Mouse (Mus musculus) heart, embryonic 15.5 days (tissue): ENCODE results near the gene Arhgef17. TPM values are rescaled to one million over a fixed set of nuclear protein-coding genes. Genes with fewer than 3 reads are reported as not detected.

ENCODE experiments used
- ATAC-seq: fragments of 200-750 bp; cut with Nextera tagmentation; replicated peaks from 2 replicates; pipeline ENCODE4 v1.8.0; 2017; ENCODE audit warnings: low read depth, moderate TSS enrichment; ENCODE audit not compliant: insufficient number of reproducible peaks, insufficient read depth, low FRiP score
- H3K27ac ChIP-seq: fragments of 300-500 bp; sonication (generic); 2 replicates; pipeline ENCODE4 v1.5.1; 2015; ENCODE audit warnings: mild to moderate bottlenecking, inconsistent platforms
- H3K27me3 ChIP-seq: fragments of 300-500 bp; sonication (generic); 2 replicates; pipeline ENCODE4 v1.6.1; 2015; ENCODE audit warnings: inconsistent platforms
- H3K36me3 ChIP-seq: fragments of 300-500 bp; sonication (generic); 2 replicates; pipeline ENCODE4 v1.6.1; 2015; ENCODE audit warnings: mild to moderate bottlenecking, inconsistent platforms
- H3K4me1 ChIP-seq: fragments of 300-500 bp; sonication (generic); replicated peaks from 2 replicates; pipeline ENCODE4 v1.6.1; 2015; ENCODE audit warnings: inconsistent platforms
- H3K4me2 ChIP-seq: fragments of 300-500 bp; sonication (generic); 2 replicates; pipeline ENCODE4 v1.6.1; 2015; ENCODE audit warnings: inconsistent platforms, mild to moderate bottlenecking, moderate library complexity
- H3K4me3 ChIP-seq: fragments of 300-500 bp; sonication (generic); 2 replicates; pipeline ENCODE4 v1.5.1; 2015; ENCODE audit warnings: mild to moderate bottlenecking, inconsistent platforms
- H3K9ac ChIP-seq: fragments of 300-500 bp; sonication (generic); 2 replicates; pipeline ENCODE4 v1.6.1; 2015; ENCODE audit warnings: mild to moderate bottlenecking, inconsistent platforms
- H3K9me3 ChIP-seq: fragments of 300-500 bp; sonication (generic); replicated peaks from 2 replicates; pipeline ENCODE4 v1.6.1; 2016; ENCODE audit warnings: inconsistent platforms
- WGBS: fragments of 180-500 bp; shearing (Covaris S2); methylation state at CpG from one replicate; pipeline ENCODE4 v1.1.7; 2015; ENCODE audit warnings: mixed read lengths; 5-methylcytosine and 5-hydroxymethylcytosine counted together
- polyA plus RNA-seq: library from polyadenylated mRNA; unstranded; fragments of >200 nt; fragmentation: Nextera tagmentation; extraction: Ambion mirVana; gene quantifications from 2 replicates; pipeline ENCODE4 v1.2.1, GENCODE M21; 2015

Gene Arhgef17
- polyA plus RNA-seq, 1 experiment from 2014 or later = 4.1 TPM

- 73% methylated on average over 5 of the region's 5 CpGs for WGBS
- Histone ChIP-seq H3K4me1 (peaks cover 98% of the 10 kb centered on the region), H3K27me3 (no peaks in the 10 kb centered on the region), H3K9ac (no peak overlapping the region), H3K4me2 (no peak overlapping the region), H3K36me3 (no peaks in the 10 kb centered on the region), H3K9me3 (no peaks in the 10 kb centered on the region), H3K27ac (0 out of 2 replicates have a peak overlapping the region, but pooled peaks have one; percentile 7), H3K4me3 (no peak overlapping the region)
- no peak for ATAC-seq
These were observed 16.7 kb downstream of the Arhgef17 start for GRCm38 (mm10) chr7:100915204-100915603.

- peaks cover 96% of the 10 kb centered on the region for H3K4me1 ChIP-seq
- H3K9ac ChIP-seq = no peak overlapping the region
- 33% methylated on average over 9 of the region's 9 CpGs for WGBS
These were observed 20.1 kb downstream of the Arhgef17 start for GRCm38 (mm10) chr7:100911791-100912190.

GRCm38 (mm10) chr7:100911246-100911770 is 20.6 kb downstream of the Arhgef17 start:
- Histone ChIP-seq H3K36me3 (no peaks in the 10 kb centered on the region), H3K27ac (peak overlapping the region; percentile 54), H3K9me3 (no peaks in the 10 kb centered on the region), H3K4me1 (peaks cover 91% of the 10 kb centered on the region), H3K4me3 (no peak overlapping the region), H3K4me2 (peak overlapping the region; percentile 38), H3K9ac (no peak overlapping the region), H3K27me3 (no peaks in the 10 kb centered on the region)
- ATAC-seq = no peak
- 17% methylated on average over 2 of the region's 2 CpGs for WGBS

More at GRCm38 (mm10) chr7:100911791-100912190, 20.1 kb downstream of the Arhgef17 start:
- H3K4me3 ChIP-seq = no peak overlapping the region
- H3K27me3 ChIP-seq = no peaks in the 10 kb centered on the region
- H3K9me3 ChIP-seq = no peaks in the 10 kb centered on the region
- peak overlapping the region; percentile 38 for H3K4me2 ChIP-seq
- ATAC-seq = no peak
- peak overlapping the region; percentile 54 for H3K27ac ChIP-seq
- H3K36me3 ChIP-seq = no peaks in the 10 kb centered on the region

- Histone ChIP-seq H3K27me3 (no peaks in the 10 kb centered on the region), H3K4me3 (no peak overlapping the region), H3K27ac (peak overlapping the region; percentile 68), H3K36me3 (no peaks in the 10 kb centered on the region), H3K4me1 (peaks cover 68% of the 10 kb centered on the region), H3K9me3 (no peaks in the 10 kb centered on the region), H3K9ac (no peak overlapping the region), H3K4me2 (no peak overlapping the region)
- 47% methylated on average over 8 of the region's 8 CpGs for WGBS
- no peak for ATAC-seq
These were observed 23.3 kb downstream of the Arhgef17 start for GRCm38 (mm10) chr7:100908567-100908966.

- no peak overlapping the region for H3K9ac ChIP-seq
- H3K4me2 ChIP-seq = no peak overlapping the region
- peak; percentile 22; the same call in 1 of the 2 replicates for ATAC-seq
- H3K4me1 ChIP-seq = peaks cover 63% of the 10 kb centered on the region
- no peaks in the 10 kb centered on the region for H3K9me3 ChIP-seq
- H3K27me3 ChIP-seq = no peaks in the 10 kb centered on the region
- WGBS = 78% methylated on average over 8 of the region's 8 CpGs
- no peaks in the 10 kb centered on the region for H3K36me3 ChIP-seq
- H3K4me3 ChIP-seq = no peak overlapping the region
- H3K27ac ChIP-seq = peak overlapping the region; percentile 68
These were observed 23.8 kb downstream of the Arhgef17 start for GRCm38 (mm10) chr7:100908061-100908460.

GRCm38 (mm10) chr7:100907231-100907630 is 24.7 kb downstream of the Arhgef17 start:
- no peaks in the 10 kb centered on the region for H3K9me3 ChIP-seq
- H3K4me1 ChIP-seq = peaks cover 56% of the 10 kb centered on the region
- H3K4me2 ChIP-seq = 0 out of 2 replicates have a peak overlapping the region, but pooled peaks have one; percentile 11
- no peaks in the 10 kb centered on the region for H3K27me3 ChIP-seq
- peak overlapping the region; percentile 68 for H3K27ac ChIP-seq
- no peak for ATAC-seq
- H3K4me3 ChIP-seq = no peak overlapping the region
- H3K36me3 ChIP-seq = no peaks in the 10 kb centered on the region
- WGBS = 0% methylated on average over 1 of the region's 1 CpGs
- H3K9ac ChIP-seq = no peak overlapping the region

- Histone ChIP-seq H3K36me3 (no peaks in the 10 kb centered on the region), H3K27ac (no peak overlapping the region), H3K9ac (no peak overlapping the region), H3K4me3 (no peak overlapping the region), H3K4me1 (peaks cover 46% of the 10 kb centered on the region), H3K27me3 (no peaks in the 10 kb centered on the region), H3K9me3 (no peaks in the 10 kb centered on the region), H3K4me2 (no peak overlapping the region)
- WGBS = 86% methylated on average over 10 of the region's 10 CpGs
- no peak for ATAC-seq
These were observed 25.7 kb downstream of the Arhgef17 start for GRCm38 (mm10) chr7:100906029-100906789.

- no peaks in the 10 kb centered on the region for H3K27me3 ChIP-seq
- no peak overlapping the region for H3K4me2 ChIP-seq
- H3K27ac ChIP-seq = no peak overlapping the region
- no peak for ATAC-seq
- WGBS = 44% methylated on average over 7 of the region's 7 CpGs
- H3K4me3 ChIP-seq = no peak overlapping the region
- H3K9ac ChIP-seq = no peak overlapping the region
- H3K9me3 ChIP-seq = no peaks in the 10 kb centered on the region
- peaks cover 34% of the 10 kb centered on the region for H3K4me1 ChIP-seq
- no peaks in the 10 kb centered on the region for H3K36me3 ChIP-seq
These were observed 26.9 kb downstream of the Arhgef17 start for GRCm38 (mm10) chr7:100905037-100905436.

GRCm38 (mm10) chr7:100904612-100905011 is 27.3 kb downstream of the Arhgef17 start:
- Histone ChIP-seq H3K27ac (no peak overlapping the region), H3K4me1 (peaks cover 30% of the 10 kb centered on the region), H3K9me3 (no peaks in the 10 kb centered on the region), H3K4me3 (no peak overlapping the region), H3K9ac (no peak overlapping the region), H3K27me3 (no peaks in the 10 kb centered on the region), H3K4me2 (no peak overlapping the region), H3K36me3 (no peaks in the 10 kb centered on the region)
- 60% methylated on average over 5 of the region's 5 CpGs for WGBS
- ATAC-seq = no peak

- Histone ChIP-seq H3K4me1 (peaks cover 9% of the 10 kb centered on the region), H3K9me3 (no peaks in the 10 kb centered on the region), H3K27me3 (no peaks in the 10 kb centered on the region), H3K4me3 (no peak overlapping the region), H3K4me2 (no peak overlapping the region), H3K9ac (no peak overlapping the region), H3K27ac (no peak overlapping the region), H3K36me3 (no peaks in the 10 kb centered on the region)
- no peak for ATAC-seq
- WGBS = 72% methylated on average over 9 of the region's 9 CpGs
These were observed 29.3 kb downstream of the Arhgef17 start for GRCm38 (mm10) chr7:100902451-100903137.

- no peak for ATAC-seq
- Histone ChIP-seq H3K4me1 (peaks cover 27% of the 10 kb centered on the region), H3K9ac (no peak overlapping the region), H3K9me3 (no peaks in the 10 kb centered on the region), H3K4me3 (no peak overlapping the region), H3K4me2 (no peak overlapping the region), H3K36me3 (no peaks in the 10 kb centered on the region), H3K27ac (no peak overlapping the region), H3K27me3 (no peaks in the 10 kb centered on the region)
- WGBS = 72% methylated on average over 5 of the region's 5 CpGs
These were observed 34.1 kb downstream of the Arhgef17 start for GRCm38 (mm10) chr7:100897828-100898227.
